Mouse (Mus musculus) G1E (cell line): Measurements from ENCODE around the gene C1qtnf2.

Source experiments
- CTCF ChIP-seq: IDR thresholded peaks from 2 replicates; pipeline ENCODE4 v1.5.1; 2012; ENCODE audit warnings: low read depth, low read length, inconsistent platforms, mixed read lengths
- POLR2AphosphoS5 ChIP-seq: IDR thresholded peaks from 2 replicates; pipeline ENCODE4 v1.6.1; 2012; ENCODE audit warnings: low read depth, low read length, inconsistent platforms; ENCODE audit not compliant: insufficient replicate concordance
- TAL1 ChIP-seq: conservative IDR thresholded peaks from 2 replicates; pipeline ENCODE4 v1.6.1; 2012; ENCODE audit warnings: low read depth, low read length, inconsistent platforms, mixed read lengths

GRCm38 (mm10) chr11:43485855-43486254, 11.8 kb downstream of the C1qtnf2 start:
- TF ChIP-seq CTCF, result no peak
- no peak for TF ChIP-seq POLR2AphosphoS5
- no peak for TF ChIP-seq TAL1
